Mouse (Mus musculus): ENCODE measurements at regions not wholly inside any gene's neighbourhood (a gene's known extent, or its start where the extent isn't known, plus 50 kb on each side); places are given as distances from the start of the nearest gene placed in this dataset.
A peak's percentile ranks its signal among the peaks of the same experiment; 100 is the strongest.

GRCm38 (mm10) chr13:37674676-37675350, 103.4 kb upstream of the Rreb1 start:
- Histone ChIP-seq H3K27ac (ENCODE audit: insufficient read depth, low read depth) (no peak overlapping the region), H3K79me2 (replicated peaks; ENCODE audit: control insufficient read depth, extremely low read depth, insufficient read depth, poor library complexity, severe bottlenecking) (no peaks in the 10 kb centered on the region), H3K36me3 (replicated peaks in 1 of 2; ENCODE audit: control insufficient read depth in 1 of 2, insufficient read depth in 1 of 2, low read length in 1 of 2) (no peaks in the 10 kb centered on the region), H3K9ac (ENCODE audit: insufficient read depth, low read depth) (no peak overlapping the region), H3K9me3 (replicated peaks; ENCODE audit: low read length) (no peaks in the 10 kb centered on the region), H3K27me3 (replicated peaks) (no peaks in the 10 kb centered on the region), H3K4me2 (ENCODE audit: insufficient read depth, low read depth, poor library complexity, severe bottlenecking) (no peak overlapping the region; the same call in 1 of the 2 replicates), H3K4me3 (replicated peaks in 1 of 3; ENCODE audit: low read depth in 2 of 3, low read length in 2 of 3, poor library complexity in 1 of 3) (no peak overlapping the region), H3K4me1 (ENCODE audit: control insufficient read depth in 1 of 2, insufficient read depth in 2 of 2) (peaks cover 23 to 33% of the 10 kb centered on the region in 2 experiments)
- in situ Hi-C loops (cut with MboI; ENCODE audit: low pct_ligation_motif_present, low pct_unique_long_range_greater_than_20kb, low sequenced_read_pairs) (no loop called here), dilution Hi-C loops (cut with MboI; ENCODE audit: extremely low pct_ligation_motif_present, extremely low pct_unique_long_range_greater_than_20kb, low sequenced_read_pairs) (no loop called here)
- peak; percentile 79 for DNase-seq (ENCODE audit: extremely low read depth)
- peak; percentile 8; the same call in 1 of the 2 replicates for TF ChIP-seq MAX (IDR thresholded peaks at IDR 0.05; ENCODE audit: low read length)
- no peak for TF ChIP-seq MAZ (IDR thresholded peaks at IDR 0.05; ENCODE audit: low read depth, low read length)
- TF ChIP-seq ELF1 (IDR thresholded peaks at IDR 0.05; ENCODE audit: low read depth, low read length), result peak; percentile 63
- TF ChIP-seq BHLHE40 (IDR thresholded peaks at IDR 0.05; ENCODE audit: low read depth, low read length), result peak; percentile 55; the same call in 1 of the 2 replicates
- peak; percentile 74 for TF ChIP-seq CHD2 (IDR thresholded peaks at IDR 0.05; ENCODE audit: low read length)
- no peak for TF ChIP-seq HCFC1 (IDR thresholded peaks at IDR 0.05; ENCODE audit: low read depth, low read length)
- peak; percentile 11; the same call in 1 of the 2 replicates for TF ChIP-seq EP300 (IDR thresholded peaks at IDR 0.05; ENCODE audit: low read length)
- 0 out of 2 replicates have a peak, but pooled peaks have one; percentile 54 for TF ChIP-seq IRF4 (IDR thresholded peaks at IDR 0.05; ENCODE audit: low read depth, low read length)
- no peak for TF ChIP-seq MXI1 (IDR thresholded peaks at IDR 0.05; ENCODE audit: low read depth, low read length)

GRCm38 (mm10) chr13:37675718-37676117, 102.5 kb upstream of the Rreb1 start:
- Histone ChIP-seq H3K27me3 (replicated peaks) (no peaks in the 10 kb centered on the region), H3K79me2 (replicated peaks; ENCODE audit: control insufficient read depth, extremely low read depth, insufficient read depth, poor library complexity, severe bottlenecking) (no peaks in the 10 kb centered on the region), H3K4me1 (ENCODE audit: control insufficient read depth in 1 of 2, insufficient read depth in 2 of 2) (peaks cover 24 to 40% of the 10 kb centered on the region in 2 experiments), H3K36me3 (replicated peaks in 1 of 2; ENCODE audit: control insufficient read depth in 1 of 2, insufficient read depth in 1 of 2, low read length in 1 of 2) (no peaks in the 10 kb centered on the region), H3K4me2 (ENCODE audit: insufficient read depth, low read depth, poor library complexity, severe bottlenecking) (no peak overlapping the region), H3K27ac (ENCODE audit: insufficient read depth, low read depth) (no peak overlapping the region), H3K4me3 (replicated peaks in 1 of 3; ENCODE audit: low read depth in 2 of 3, low read length in 2 of 3, poor library complexity in 1 of 3) (no peak overlapping the region), H3K9ac (ENCODE audit: insufficient read depth, low read depth) (no peak overlapping the region), H3K9me3 (replicated peaks; ENCODE audit: low read length) (no peaks in the 10 kb centered on the region)
- in situ Hi-C loops (cut with MboI; ENCODE audit: low pct_ligation_motif_present, low pct_unique_long_range_greater_than_20kb, low sequenced_read_pairs) (no loop called here), dilution Hi-C loops (cut with MboI; ENCODE audit: extremely low pct_ligation_motif_present, extremely low pct_unique_long_range_greater_than_20kb, low sequenced_read_pairs) (no loop called here)
- DNase-seq (ENCODE audit: extremely low read depth), result no peak
- no peak for TF ChIP-seq BHLHE40 (IDR thresholded peaks at IDR 0.05; ENCODE audit: low read depth, low read length)
- TF ChIP-seq JUND (conservative IDR thresholded peaks at IDR 0.05; ENCODE audit: low read depth, low read length), result no peak
- TF ChIP-seq CHD2 (IDR thresholded peaks at IDR 0.05; ENCODE audit: low read length), result no peak
- no peak for TF ChIP-seq E2F4 (IDR thresholded peaks at IDR 0.05; ENCODE audit: insufficient replicate concordance, low read depth, low read length)
- no peak for TF ChIP-seq ELF1 (IDR thresholded peaks at IDR 0.05; ENCODE audit: low read depth, low read length)
- TF ChIP-seq ZC3H11A (IDR thresholded peaks at IDR 0.05; ENCODE audit: low read depth, low read length), result no peak
- TF ChIP-seq RCOR1 (conservative IDR thresholded peaks at IDR 0.05; ENCODE audit: low read depth, low read length), result no peak
- no peak for TF ChIP-seq RAD21 (IDR thresholded peaks at IDR 0.05; ENCODE audit: low read depth, low read length)
- no peak for TF ChIP-seq CHD1 (IDR thresholded peaks at IDR 0.05; ENCODE audit: low read depth, low read length)
- TF ChIP-seq USF1 (IDR thresholded peaks at IDR 0.05; ENCODE audit: low read depth, low read length), result no peak
- no peak for TF ChIP-seq CTCF (conservative IDR thresholded peaks at IDR 0.05 in 1 of 2, IDR thresholded peaks at IDR 0.05 in 1 of 2; ENCODE audit: low read depth in 2 of 2, low read length in 2 of 2)
- TF ChIP-seq NRF1 (IDR thresholded peaks at IDR 0.05; ENCODE audit: low read depth, low read length), result no peak
- no peak for TF ChIP-seq HCFC1 (IDR thresholded peaks at IDR 0.05; ENCODE audit: low read depth, low read length)
- no peak for TF ChIP-seq IRF4 (IDR thresholded peaks at IDR 0.05; ENCODE audit: low read depth, low read length)
- no peak for TF ChIP-seq MYC (IDR thresholded peaks at IDR 0.05; ENCODE audit: low read depth, low read length)
- TF ChIP-seq ZMIZ1 (IDR thresholded peaks at IDR 0.05; ENCODE audit: low read depth, low read length), result no peak
- no peak for TF ChIP-seq UBTF (IDR thresholded peaks at IDR 0.05; ENCODE audit: low read depth, low read length)
